13 mouse cellular contexts compared by ENCODE assay signal in the genomic region with DNA sequence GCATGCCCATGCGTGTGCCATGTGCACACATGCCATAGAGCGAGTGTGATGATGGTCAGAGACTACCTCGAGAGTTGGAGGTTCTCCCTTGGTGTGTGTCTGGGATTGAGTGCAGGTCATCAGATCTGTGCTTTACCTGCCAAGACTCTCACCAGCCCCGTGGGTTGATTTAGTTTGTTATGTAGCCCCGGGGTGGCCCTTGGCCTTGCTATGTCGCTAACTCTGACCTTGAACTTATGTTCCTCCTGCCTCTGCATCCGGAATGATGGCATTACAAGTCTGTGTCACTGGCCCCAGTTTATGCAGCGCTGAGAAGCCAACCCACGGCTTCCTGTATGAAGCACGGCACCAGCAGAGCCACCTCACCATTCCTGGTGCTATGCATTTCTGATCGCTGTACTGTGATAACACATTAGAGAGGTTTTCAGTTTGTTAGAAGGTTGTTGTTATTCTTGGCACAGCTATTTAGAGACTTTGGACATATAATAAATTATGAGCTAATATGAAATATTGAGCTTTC. TPM values are rescaled to one million over a fixed set of nuclear protein-coding genes. Genes with fewer than 3 reads are reported as not detected.
"Had no signal": no experiment of that assay in that cellular context is flagged by ENCODE, and none has a peak within 500 bp of the region (broad histone marks: within the 10 kb centered on the region; RNA-seq: fewer than 3 reads in every experiment).

No protein-coding gene starts in this region.

- H3K9me3 ChIP-seq: limb, embryonic 10.5 days; liver, embryonic 15.5 days; midbrain, embryonic 15.5 days had no signal

- H3K27me3 ChIP-seq: liver, embryonic 15.5 days; midbrain, embryonic 15.5 days had no signal

- H3K27ac ChIP-seq: limb, embryonic 10.5 days; liver, embryonic 15.5 days; midbrain, embryonic 15.5 days; stomach, postnatal 0 days had no signal

- H3K4me1 ChIP-seq: limb, embryonic 10.5 days; liver, embryonic 15.5 days; midbrain, embryonic 15.5 days had no signal

- H3K36me3 ChIP-seq: limb, embryonic 10.5 days; liver, embryonic 15.5 days; midbrain, embryonic 15.5 days had no signal

- DNase-seq: kidney, adult 18-20 months; kidney, postnatal 10 days; kidney, postnatal 4 days; lung, adult 2 months; lung, postnatal 36 days; right cerebral cortex, postnatal 25 days had no signal

- H3K4me3 ChIP-seq: limb, embryonic 10.5 days; liver, embryonic 15.5 days; midbrain, embryonic 15.5 days had no signal

RNA-seq across cellular contexts. Expression of a gene that starts 34.5 kb away (rescaled TPM):
- total RNA-seq: megakaryocyte progenitor cell, adult 5-6 weeks had no signal
- polyA plus RNA-seq: liver, embryonic 11.5 days; liver, embryonic 15.5 days; small intestine, adult 2 months had no signal
